Mouse (Mus musculus): ENCODE measurements around the gene Washc3. TPM values are rescaled to one million over a fixed set of nuclear protein-coding genes. Genes with fewer than 3 reads are reported as not detected.

Washc3 gene
- polyA plus RNA-seq (2014; fragmentation: Nextera tagmentation; extraction: Ambion mirVana) = 49.3 and 53.4 TPM in 2 replicates

DNA sequence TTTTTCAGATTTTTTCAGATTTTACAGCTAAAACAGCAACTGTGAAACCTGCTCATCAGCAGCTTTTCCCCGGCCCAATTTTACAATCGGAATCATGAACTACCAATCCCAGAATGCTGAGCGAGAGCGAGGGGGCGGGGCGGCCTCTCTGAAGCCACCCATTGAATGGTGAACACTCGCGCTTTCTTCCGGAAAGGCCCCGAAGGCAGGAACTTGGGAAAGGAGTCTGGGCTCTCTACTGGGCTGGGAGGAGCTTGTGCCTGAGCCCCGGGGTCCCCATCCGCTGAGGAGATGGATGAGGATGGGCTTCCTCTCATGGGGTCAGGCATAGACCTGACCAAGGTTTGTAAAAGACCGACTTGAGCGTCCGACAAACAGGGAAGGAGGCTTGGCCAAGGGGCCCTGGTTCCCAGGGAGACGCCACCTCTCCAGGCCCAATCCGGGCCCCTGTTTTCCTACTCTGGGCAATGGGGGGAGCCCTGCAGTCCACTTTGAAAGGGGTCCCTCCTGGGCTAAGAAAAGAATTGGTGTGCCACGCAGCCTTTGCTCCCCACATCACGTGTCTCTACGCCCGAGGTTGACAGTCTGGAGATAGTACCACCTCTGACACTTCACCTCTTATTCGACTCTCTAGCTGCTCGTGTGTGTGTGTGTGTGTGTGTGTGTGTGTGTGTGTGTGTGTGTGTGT, at the start of gene Washc3:
TSS of gene Washc3 (plus strand) at position 143 of the 688 bp plus-strand sequence.
- peak within 1 kb of the TSS; percentile 78 for H3K4me2 ChIP-seq
- ATAC-seq (replicated peaks; ENCODE audit: insufficient number of reproducible peaks, low FRiP score, low TSS enrichment) = peak; percentile 93

DNA sequence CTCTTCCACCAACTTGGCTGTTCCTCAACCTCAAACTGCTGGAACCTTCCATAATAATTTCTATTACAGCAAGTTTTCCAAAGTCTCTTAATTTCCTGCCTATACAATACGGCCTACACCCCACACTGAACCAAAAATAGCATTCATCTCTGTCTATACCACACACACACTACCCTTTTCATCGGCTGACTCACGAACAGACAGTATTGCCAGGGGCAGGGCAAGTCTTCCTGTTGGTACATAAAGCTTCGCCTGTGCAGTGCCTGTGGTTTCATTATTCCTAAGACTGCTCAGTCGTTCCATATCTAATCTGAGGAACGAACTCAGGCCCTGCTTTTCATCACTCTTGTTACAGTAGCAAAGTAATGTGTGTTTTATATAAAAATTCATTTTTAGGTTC, 49.2 kb upstream of the Washc3 start:
- Histone ChIP-seq H3K9ac (ENCODE audit: low read depth, low read length) (no peak overlapping the region), H3K4me2 (no peak overlapping the region), H3K4me3 (ENCODE audit: low read depth, low read length) (no peak overlapping the region), H3K4me1 (ENCODE audit: control insufficient read depth, insufficient read depth, low read length) (peaks cover 4% of the 10 kb centered on the region; the same call in 1 of the 2 replicates), H3K36me3 (ENCODE audit: control insufficient read depth, insufficient read depth, low read length) (peaks cover 19% of the 10 kb centered on the region), H3K27ac (ENCODE audit: low read depth, low read length) (no peak overlapping the region), H3K9me3 (replicated peaks; ENCODE audit: control insufficient read depth, low read length) (no peaks in the 10 kb centered on the region), H3K27me3 (ENCODE audit: control insufficient read depth, insufficient read depth, low read length) (no peaks in the 10 kb centered on the region)
- 86% methylated on average over 6 of the region's 6 CpGs for WGBS (ENCODE audit: insufficient replicate concordance)
- no peak for ATAC-seq (replicated peaks; ENCODE audit: insufficient number of reproducible peaks, low FRiP score, low TSS enrichment)

More for the DNA sequence above, at the start of gene Washc3:
- H3K27ac ChIP-seq (ENCODE audit: low read depth, low read length) = peak within 1 kb of the TSS; percentile 68
- H3K27me3 ChIP-seq (ENCODE audit: control insufficient read depth, insufficient read depth, low read length) = no peaks in the 10 kb centered on the region
- peak within 1 kb of the TSS; percentile 84 for H3K9ac ChIP-seq (ENCODE audit: low read depth, low read length)
- H3K9me3 ChIP-seq (replicated peaks; ENCODE audit: control insufficient read depth, low read length) = no peaks in the 10 kb centered on the region
- H3K4me3 ChIP-seq (ENCODE audit: low read depth, low read length) = peak within 1 kb of the TSS; percentile 73
- no peaks in the 10 kb centered on the region; the same call in none of the 2 replicates for H3K36me3 ChIP-seq (ENCODE audit: control insufficient read depth, insufficient read depth, low read length)
- 0 out of 2 replicates have a peak, but pooled peaks cover 3% of the 10 kb centered on the region for H3K4me1 ChIP-seq (ENCODE audit: control insufficient read depth, insufficient read depth, low read length)
- 2% methylated on average over 23 of the region's 23 CpGs for WGBS (ENCODE audit: insufficient replicate concordance)

DNA sequence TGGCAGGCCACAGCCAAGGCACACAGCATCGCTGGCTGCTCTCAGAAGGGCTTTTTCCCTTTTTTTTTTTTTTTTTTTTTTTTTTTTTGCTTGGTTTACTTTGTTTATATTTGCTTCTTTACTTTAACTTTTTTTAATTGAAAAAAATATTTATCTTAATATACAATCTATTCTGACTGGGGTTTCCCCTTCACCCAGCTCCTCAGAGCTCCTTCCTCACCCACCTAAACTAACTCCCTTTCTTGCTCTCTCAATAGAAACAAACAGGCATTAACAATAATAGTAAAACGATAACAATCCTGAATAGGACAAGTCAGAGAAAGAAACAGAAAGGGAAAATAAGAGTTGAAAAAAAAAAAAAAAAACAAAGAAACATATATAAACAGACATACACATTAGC, 38.8 kb upstream of the Washc3 start:
- no peak for ATAC-seq (replicated peaks; ENCODE audit: insufficient number of reproducible peaks, low FRiP score, low TSS enrichment)
- no peak overlapping the region for H3K9ac ChIP-seq (ENCODE audit: low read depth, low read length)
- WGBS (ENCODE audit: insufficient replicate concordance) = 98% methylated on average over 2 of the region's 2 CpGs
- H3K4me2 ChIP-seq = no peak overlapping the region
- no peaks in the 10 kb centered on the region for H3K4me1 ChIP-seq (ENCODE audit: control insufficient read depth, insufficient read depth, low read length)
- no peak overlapping the region for H3K27ac ChIP-seq (ENCODE audit: low read depth, low read length)
- no peaks in the 10 kb centered on the region for H3K27me3 ChIP-seq (ENCODE audit: control insufficient read depth, insufficient read depth, low read length)
- no peak overlapping the region for H3K4me3 ChIP-seq (ENCODE audit: low read depth, low read length)
- H3K9me3 ChIP-seq (replicated peaks; ENCODE audit: control insufficient read depth, low read length) = no peaks in the 10 kb centered on the region
- peaks cover 16% of the 10 kb centered on the region for H3K36me3 ChIP-seq (ENCODE audit: control insufficient read depth, insufficient read depth, low read length)

DNA sequence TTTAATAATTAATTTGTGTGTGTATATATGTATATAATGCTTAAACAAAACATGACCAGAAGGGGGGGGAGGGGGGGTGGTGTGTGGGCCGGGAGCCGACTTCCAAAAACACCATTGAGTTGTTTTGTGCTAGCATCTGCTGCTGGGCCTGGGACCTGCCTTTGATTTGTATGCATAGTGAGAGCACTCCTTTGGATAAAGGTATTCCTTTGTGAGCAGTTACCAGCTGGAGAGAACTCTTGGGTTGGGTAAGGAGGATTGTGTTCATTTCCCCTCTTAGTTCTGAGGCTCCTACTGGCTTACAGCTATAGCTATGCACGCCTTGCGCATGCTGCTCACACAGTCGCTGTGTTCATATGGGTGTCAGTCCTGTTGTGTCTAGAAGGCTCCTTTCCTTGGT, 38.2 kb upstream of the Washc3 start:
- H3K27me3 ChIP-seq (ENCODE audit: control insufficient read depth, insufficient read depth, low read length) = no peaks in the 10 kb centered on the region
- WGBS (ENCODE audit: insufficient replicate concordance) = 95% methylated on average over 5 of the region's 5 CpGs
- H3K4me2 ChIP-seq = no peak overlapping the region
- no peaks in the 10 kb centered on the region for H3K4me1 ChIP-seq (ENCODE audit: control insufficient read depth, insufficient read depth, low read length)
- H3K27ac ChIP-seq (ENCODE audit: low read depth, low read length) = no peak overlapping the region
- H3K4me3 ChIP-seq (ENCODE audit: low read depth, low read length) = no peak overlapping the region
- no peaks in the 10 kb centered on the region for H3K9me3 ChIP-seq (replicated peaks; ENCODE audit: control insufficient read depth, low read length)
- no peak for ATAC-seq (replicated peaks; ENCODE audit: insufficient number of reproducible peaks, low FRiP score, low TSS enrichment)
- H3K9ac ChIP-seq (ENCODE audit: low read depth, low read length) = no peak overlapping the region
- peaks cover 16% of the 10 kb centered on the region for H3K36me3 ChIP-seq (ENCODE audit: control insufficient read depth, insufficient read depth, low read length)

DNA sequence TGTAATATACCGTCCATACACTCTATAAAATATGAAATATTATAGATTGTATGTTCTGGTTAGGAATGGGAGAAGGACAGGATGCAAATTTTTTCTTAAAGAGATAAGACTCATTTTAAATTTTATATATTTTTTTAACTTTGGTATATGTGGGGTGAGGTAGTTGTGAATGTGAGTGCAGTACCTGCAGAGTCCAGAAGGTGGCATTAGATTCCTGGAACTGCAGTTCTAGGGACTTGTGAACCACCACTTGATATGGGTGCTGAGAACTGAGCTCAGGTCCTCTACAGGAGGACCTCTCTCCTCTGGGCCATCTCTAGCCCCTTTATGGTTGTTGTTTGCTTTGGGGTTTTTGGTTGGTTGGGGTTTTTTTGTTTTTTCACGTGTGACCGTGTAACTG, 34.7 kb upstream of the Washc3 start:
- no peaks in the 10 kb centered on the region for H3K4me1 ChIP-seq (ENCODE audit: control insufficient read depth, insufficient read depth, low read length)
- no peak overlapping the region for H3K27ac ChIP-seq (ENCODE audit: low read depth, low read length)
- no peaks in the 10 kb centered on the region for H3K9me3 ChIP-seq (replicated peaks; ENCODE audit: control insufficient read depth, low read length)
- no peak overlapping the region for H3K4me2 ChIP-seq
- peaks cover 10% of the 10 kb centered on the region for H3K36me3 ChIP-seq (ENCODE audit: control insufficient read depth, insufficient read depth, low read length)
- no peak for ATAC-seq (replicated peaks; ENCODE audit: insufficient number of reproducible peaks, low FRiP score, low TSS enrichment)
- H3K4me3 ChIP-seq (ENCODE audit: low read depth, low read length) = no peak overlapping the region
- 97% methylated on average over 3 of the region's 3 CpGs for WGBS (ENCODE audit: insufficient replicate concordance)
- no peak overlapping the region for H3K9ac ChIP-seq (ENCODE audit: low read depth, low read length)
- H3K27me3 ChIP-seq (ENCODE audit: control insufficient read depth, insufficient read depth, low read length) = no peaks in the 10 kb centered on the region

DNA sequence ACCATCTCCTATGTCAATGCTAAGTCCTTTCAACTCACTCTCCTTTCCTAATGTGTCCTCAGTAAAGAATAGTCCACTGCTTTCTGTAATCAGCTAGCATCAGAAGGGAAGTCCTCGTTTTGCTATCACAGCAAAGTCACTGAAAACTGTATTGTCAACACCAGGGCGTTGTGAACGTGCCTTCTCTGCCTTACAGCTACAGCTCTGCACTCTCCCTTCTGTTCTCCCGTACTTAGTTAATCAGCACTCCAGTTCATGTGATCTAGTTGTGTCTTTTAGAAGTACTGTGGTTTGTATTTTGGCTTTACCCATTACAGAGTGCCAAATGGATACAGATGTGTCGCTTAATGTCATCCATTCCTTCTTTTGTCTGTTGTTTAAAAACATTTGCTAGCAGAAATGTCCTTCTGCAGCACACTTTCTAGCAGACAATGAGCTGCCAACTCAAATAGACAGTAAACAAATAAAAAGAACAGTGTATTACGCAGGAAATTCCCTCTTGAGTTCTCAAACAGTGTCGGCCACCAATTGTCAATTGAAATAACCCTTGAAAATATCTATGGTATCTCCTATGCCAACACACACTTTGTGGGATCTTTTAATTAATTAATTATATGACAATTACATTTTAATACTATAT, 33.3 kb upstream of the Washc3 start:
- H3K36me3 ChIP-seq (ENCODE audit: control insufficient read depth, insufficient read depth, low read length) = peaks cover 6% of the 10 kb centered on the region; the same call in 1 of the 2 replicates
- 70% methylated on average over 7 of the region's 7 CpGs for WGBS (ENCODE audit: insufficient replicate concordance)

DNA sequence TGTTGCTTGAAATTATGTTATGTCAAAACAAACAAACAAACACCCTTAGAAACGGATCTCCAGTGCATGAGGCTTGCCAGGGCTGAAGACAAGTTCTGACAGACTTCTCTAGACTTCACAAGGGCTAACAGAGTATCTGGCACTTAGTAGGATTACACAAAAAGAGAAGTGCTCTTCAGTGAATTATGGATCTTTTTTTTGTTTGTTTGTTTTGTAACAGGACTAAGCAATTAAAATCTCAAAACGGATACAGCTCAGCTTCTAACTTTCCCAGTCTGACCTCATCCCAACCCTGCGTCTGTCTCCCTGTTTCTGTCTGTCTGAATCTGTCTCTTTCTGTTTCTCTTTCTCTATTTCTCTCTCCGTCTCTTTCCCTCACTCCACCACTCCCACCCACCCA, 352 bp upstream of the Washc3 start:
- Histone ChIP-seq H3K4me3 (ENCODE audit: low read depth, low read length) (peak overlapping the region; percentile 73), H3K27me3 (ENCODE audit: control insufficient read depth, insufficient read depth, low read length) (no peaks in the 10 kb centered on the region), H3K27ac (ENCODE audit: low read depth, low read length) (no peak overlapping the region), H3K4me2 (peak overlapping the region; percentile 78), H3K9ac (ENCODE audit: low read depth, low read length) (peak overlapping the region; percentile 84; the same call in 1 of the 2 replicates), H3K4me1 (ENCODE audit: control insufficient read depth, insufficient read depth, low read length) (0 out of 2 replicates have a peak, but pooled peaks cover 3% of the 10 kb centered on the region), H3K36me3 (ENCODE audit: control insufficient read depth, insufficient read depth, low read length) (no peaks in the 10 kb centered on the region; the same call in none of the 2 replicates), H3K9me3 (replicated peaks; ENCODE audit: control insufficient read depth, low read length) (no peaks in the 10 kb centered on the region)
- WGBS (ENCODE audit: insufficient replicate concordance) = 15% methylated on average over 4 of the region's 4 CpGs
- 0 out of 2 replicates have a peak, but pooled peaks have one; percentile 29 for ATAC-seq (replicated peaks; ENCODE audit: insufficient number of reproducible peaks, low FRiP score, low TSS enrichment)

More for the DNA sequence above, 33.3 kb upstream of the Washc3 start:
- no peak overlapping the region for H3K27ac ChIP-seq (ENCODE audit: low read depth, low read length)
- no peaks in the 10 kb centered on the region for H3K9me3 ChIP-seq (replicated peaks; ENCODE audit: control insufficient read depth, low read length)
- no peak overlapping the region for H3K9ac ChIP-seq (ENCODE audit: low read depth, low read length)
- ATAC-seq (replicated peaks; ENCODE audit: insufficient number of reproducible peaks, low FRiP score, low TSS enrichment) = no peak
- H3K4me3 ChIP-seq (ENCODE audit: low read depth, low read length) = no peak overlapping the region
- H3K4me1 ChIP-seq (ENCODE audit: control insufficient read depth, insufficient read depth, low read length) = no peaks in the 10 kb centered on the region
- H3K27me3 ChIP-seq (ENCODE audit: control insufficient read depth, insufficient read depth, low read length) = no peaks in the 10 kb centered on the region
- H3K4me2 ChIP-seq = no peak overlapping the region

DNA sequence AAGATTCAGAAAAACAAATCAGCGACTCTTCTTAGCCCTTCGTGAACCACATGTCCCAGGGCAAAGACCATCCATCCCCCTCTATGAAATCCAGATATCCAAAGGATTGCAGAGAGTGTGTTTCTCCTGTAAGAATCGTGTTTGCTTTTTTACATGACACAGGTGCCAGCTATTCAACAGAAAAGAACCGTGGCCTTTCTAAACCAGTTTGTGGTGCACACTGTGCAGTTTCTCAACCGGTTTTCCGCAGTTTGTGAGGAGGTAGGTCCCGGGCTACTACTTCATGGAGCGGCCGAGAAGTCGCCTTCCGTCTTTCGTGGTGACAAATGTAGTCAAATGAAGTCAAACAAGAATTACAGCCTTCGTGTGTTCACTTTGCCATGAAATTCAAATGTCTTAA, 757 bp downstream of the Washc3 start:
- peak overlapping the region; percentile 84 for H3K9ac ChIP-seq (ENCODE audit: low read depth, low read length)
- no peak overlapping the region for H3K27ac ChIP-seq (ENCODE audit: low read depth, low read length)
- no peaks in the 10 kb centered on the region for H3K9me3 ChIP-seq (replicated peaks; ENCODE audit: control insufficient read depth, low read length)
- H3K4me3 ChIP-seq (ENCODE audit: low read depth, low read length) = peak overlapping the region; percentile 73
- H3K4me2 ChIP-seq = peak overlapping the region; percentile 78
- H3K27me3 ChIP-seq (ENCODE audit: control insufficient read depth, insufficient read depth, low read length) = no peaks in the 10 kb centered on the region
- no peaks in the 10 kb centered on the region; the same call in none of the 2 replicates for H3K36me3 ChIP-seq (ENCODE audit: control insufficient read depth, insufficient read depth, low read length)
- 73% methylated on average over 13 of the region's 13 CpGs for WGBS (ENCODE audit: insufficient replicate concordance)
- no peak for ATAC-seq (replicated peaks; ENCODE audit: insufficient number of reproducible peaks, low FRiP score, low TSS enrichment)
- H3K4me1 ChIP-seq (ENCODE audit: control insufficient read depth, insufficient read depth, low read length) = 0 out of 2 replicates have a peak, but pooled peaks cover 3% of the 10 kb centered on the region
